Mouse (Mus musculus) R1 (cell line): ENCODE results near the gene Grsf1.

Experiments used
- DNase-seq: peaks from one replicate; pipeline ENCODE4 v3.0.0-alpha.2; 2018; ENCODE audit warnings: low read depth, low spot score

Gene Grsf1

GRCm38 (mm10) chr5:88630883-88631282 lies 45.1 kb downstream of the Grsf1 start:
- DNase-seq = no peak

DNA sequence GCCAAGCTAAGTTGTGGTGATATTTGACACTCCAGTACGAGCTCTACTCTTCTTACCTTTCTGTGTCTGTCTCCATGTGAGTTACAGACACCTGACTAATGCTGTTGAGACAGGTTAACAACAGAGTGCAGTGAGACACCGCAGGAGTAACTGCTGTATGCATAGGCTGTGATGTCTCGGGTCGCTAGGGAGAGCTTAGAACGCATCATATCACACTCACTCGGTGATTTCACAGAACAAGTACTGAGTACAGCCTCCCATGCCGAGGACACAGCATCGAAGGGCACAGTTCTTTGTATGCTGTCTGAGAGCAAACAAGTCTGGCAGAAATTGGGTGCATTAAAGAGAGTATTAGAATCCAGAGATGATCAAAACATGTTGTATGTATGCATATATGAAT lies 46.0 kb downstream of the Grsf1 start:
- no peak for DNase-seq

- no peak for DNase-seq
These were observed 46.8 kb downstream of the Grsf1 start for GRCm38 (mm10) chr5:88629125-88629524.

DNA sequence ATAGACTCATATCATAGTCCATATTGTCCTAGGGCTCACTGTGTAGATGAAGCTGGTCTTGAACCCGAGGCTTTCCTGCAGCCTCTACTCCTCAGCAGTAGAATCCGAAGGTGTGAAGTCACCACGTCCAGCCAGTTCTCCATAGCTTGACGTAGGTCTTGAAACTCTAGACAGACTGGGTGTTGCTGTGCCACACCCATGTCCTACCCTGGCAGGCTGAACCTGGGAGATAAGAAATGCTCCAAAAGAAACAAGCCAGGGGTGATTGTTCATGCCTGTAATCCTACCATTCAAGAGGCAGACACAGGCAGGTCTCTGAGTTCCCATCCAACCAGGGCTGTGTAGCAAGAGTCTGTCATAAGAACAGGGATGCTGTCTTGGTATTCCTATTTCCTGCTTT lies 48.4 kb downstream of the Grsf1 start:
- DNase-seq = no peak

DNA sequence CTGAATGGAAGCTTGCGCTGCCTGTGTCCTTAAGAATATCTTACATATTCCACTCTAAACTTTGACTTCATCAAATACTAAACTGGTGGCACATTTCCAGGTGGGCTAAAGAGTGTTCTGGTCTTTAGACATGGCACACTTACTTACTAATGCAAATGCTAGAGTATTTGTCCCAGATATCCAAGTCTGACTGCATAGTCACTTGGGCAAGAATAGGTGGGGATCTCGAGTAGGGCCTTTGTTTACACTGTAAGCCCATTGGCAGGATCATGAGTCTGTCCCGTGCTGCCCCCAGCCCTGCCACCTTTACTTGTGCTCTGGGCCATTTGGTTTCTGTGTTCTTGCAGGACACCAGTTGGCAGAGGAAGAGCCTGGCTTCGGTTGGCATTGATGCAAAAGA lies 59.0 kb downstream of the Grsf1 start:
- DNase-seq = no peak

DNA sequence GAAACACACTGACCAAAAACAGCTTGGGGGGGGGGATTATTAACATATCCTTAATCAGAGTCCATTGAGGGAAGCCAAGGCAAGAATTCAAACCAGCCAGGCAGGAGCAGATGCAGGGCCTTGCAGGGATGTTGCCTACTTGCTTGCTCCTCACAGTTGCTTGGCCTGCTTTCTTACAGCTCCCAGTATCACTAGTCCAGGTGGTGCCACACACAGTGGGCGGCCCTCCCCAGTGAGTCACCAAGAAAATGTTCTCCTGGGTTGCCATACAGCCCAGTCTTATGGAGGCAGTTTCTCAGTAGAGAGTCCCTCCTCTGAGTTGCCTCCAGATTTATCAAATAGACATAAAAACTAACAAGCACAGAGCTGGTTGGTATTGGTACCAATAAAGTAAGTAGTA lies 61.8 kb downstream of the Grsf1 start:
- DNase-seq = no peak
